Mouse (Mus musculus) myocyte (in vitro differentiated cells): ENCODE measurements around the gene Mau2.

Source experiments
- CEBPB ChIP-seq: IDR thresholded peaks from 2 replicates; pipeline ENCODE4 v1.6.1; 2011; ENCODE audit warnings: mild to moderate bottlenecking, moderate library complexity; ENCODE audit not compliant: poor library complexity, insufficient read depth, severe bottlenecking
- E2F4 ChIP-seq: IDR thresholded peaks from one replicate; pipeline ENCODE4 v1.6.1; 2011; ENCODE audit warnings: mild to moderate bottlenecking, control low read depth, moderate library complexity; ENCODE audit not compliant: insufficient read depth
- POLR2A ChIP-seq: IDR thresholded peaks from one replicate; pipeline ENCODE4 v1.6.1; 2011; ENCODE audit warnings: low read depth, mild to moderate bottlenecking, control low read depth, moderate library complexity; ENCODE audit not compliant: insufficient read length
- POLR2AphosphoS2 ChIP-seq: IDR thresholded peaks from one replicate; pipeline ENCODE4 v1.6.1; 2011; ENCODE audit warnings: low read depth, control low read depth; ENCODE audit not compliant: insufficient read length
- TCF12 ChIP-seq: IDR thresholded peaks from one replicate; pipeline ENCODE4 v1.6.1; 2011; ENCODE audit warnings: mild to moderate bottlenecking, control low read depth; ENCODE audit not compliant: poor library complexity, insufficient read depth, severe bottlenecking
- USF1 ChIP-seq: IDR thresholded peaks from one replicate; pipeline ENCODE4 v1.6.1; 2011; ENCODE audit warnings: low read depth, mild to moderate bottlenecking, control low read depth, moderate library complexity

- no peak for TF ChIP-seq TCF12
- no peak for TF ChIP-seq USF1
- TF ChIP-seq POLR2A, result no peak
- no peak for TF ChIP-seq E2F4
- no peak for TF ChIP-seq CEBPB
- TF ChIP-seq POLR2AphosphoS2, result no peak
Observed at GRCm38 (mm10) chr8:70073682-70074081, 31.1 kb upstream of the Mau2 start.
